Mouse (Mus musculus) layer of hippocampus, adult 9-10 months (tissue): ENCODE data around the gene Lexm.

Experiments used
- DNase-seq: peaks from one replicate; pipeline ENCODE4 v3.0.0; 2022; ENCODE audit warnings: low spot score

Lexm gene

DNA sequence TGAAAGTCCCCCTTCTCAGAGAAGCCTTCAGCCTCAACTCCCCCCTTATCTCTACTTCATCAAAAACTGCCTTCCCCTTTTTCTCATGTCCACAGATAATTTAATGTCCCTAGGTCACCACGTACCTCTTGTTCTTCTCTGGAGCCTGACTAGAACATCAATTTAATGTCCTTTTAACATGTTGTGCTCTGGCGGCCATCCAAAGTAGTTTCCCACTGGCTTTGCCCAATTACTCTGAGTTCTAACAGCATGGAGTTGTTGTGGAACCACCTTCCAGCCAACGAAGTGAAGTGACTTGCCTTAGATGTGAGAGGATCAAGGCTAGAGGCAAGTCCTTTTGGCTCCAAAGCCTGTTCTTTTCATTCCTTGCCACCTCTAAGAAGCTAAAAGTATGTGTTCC is 75.5 kb downstream of the Lexm start:
- DNase-seq: no peak
